Mouse (Mus musculus): Measurements from ENCODE around the gene Cxcr2. TPM values are rescaled to one million over a fixed set of nuclear protein-coding genes. Genes with fewer than 3 reads are reported as not detected.

Gene Cxcr2
- polyA plus RNA-seq, 1 experiment from 2014 or later, result 0.20 TPM

GRCm38 (mm10) chr1:74196621-74197419 lies 43.0 kb downstream of the Cxcr2 start:
- DNase-seq (ENCODE audit: low spot score), result no peak

DNA sequence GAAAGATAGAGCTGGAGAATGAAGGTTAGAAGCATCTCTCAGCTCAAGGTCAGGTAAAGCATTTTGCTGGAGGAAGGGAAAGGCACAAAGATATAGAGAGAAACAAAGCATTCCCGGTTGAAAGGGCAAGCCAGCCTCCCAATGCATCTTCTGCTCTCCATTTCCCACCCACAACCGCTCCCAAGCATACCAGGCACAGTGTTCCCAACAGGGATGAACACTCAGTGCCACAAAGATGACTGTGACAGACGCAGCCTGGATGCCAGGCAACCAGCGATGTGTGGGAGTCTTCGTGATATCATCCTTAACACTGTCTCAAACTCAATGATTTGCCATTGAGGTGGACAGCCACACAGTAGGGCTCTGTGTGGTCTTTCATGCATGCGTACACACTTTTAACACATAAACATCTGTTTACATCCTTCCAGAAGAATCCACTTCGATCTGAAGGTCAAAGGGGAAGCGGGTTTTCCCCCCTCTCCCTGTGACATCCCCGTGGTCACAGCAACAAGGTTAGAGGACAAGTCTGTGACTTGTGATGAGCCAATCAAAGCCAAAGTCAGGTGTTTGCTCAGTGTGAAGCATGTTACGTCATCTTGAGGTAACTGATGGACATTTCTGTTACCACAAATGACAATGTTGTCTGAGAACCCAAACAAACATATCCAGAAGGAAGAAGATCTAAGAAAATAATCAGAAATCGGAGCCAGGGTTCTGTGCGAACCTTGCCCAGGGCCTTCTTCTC lies 44.1 kb downstream of the Cxcr2 start:
- DNase-seq (ENCODE audit: low spot score), result no peak

DNA sequence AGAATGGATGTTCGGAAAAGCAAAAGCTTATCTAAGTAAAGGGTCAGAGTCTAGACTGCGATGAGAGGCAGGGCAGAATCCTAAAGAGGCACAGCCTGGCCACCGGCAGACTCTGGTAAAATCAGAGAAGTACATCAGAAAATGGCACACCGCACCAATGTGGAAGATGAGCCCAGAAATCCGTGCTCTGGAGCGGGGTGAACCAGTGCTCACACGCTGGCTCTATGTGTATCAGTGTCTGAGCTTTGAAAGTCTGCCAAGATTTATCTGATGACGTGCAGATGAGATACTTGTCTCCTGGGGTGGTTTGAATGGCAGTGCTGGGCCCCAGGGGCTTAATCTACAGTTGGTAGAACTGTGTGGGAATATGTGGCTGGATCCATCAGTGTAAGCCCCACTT lies 45.3 kb downstream of the Cxcr2 start:
- no peak for DNase-seq (ENCODE audit: low spot score)

- no peak for DNase-seq (ENCODE audit: low spot score)
These were observed 47.5 kb downstream of the Cxcr2 start for GRCm38 (mm10) chr1:74201048-74201844.

DNA sequence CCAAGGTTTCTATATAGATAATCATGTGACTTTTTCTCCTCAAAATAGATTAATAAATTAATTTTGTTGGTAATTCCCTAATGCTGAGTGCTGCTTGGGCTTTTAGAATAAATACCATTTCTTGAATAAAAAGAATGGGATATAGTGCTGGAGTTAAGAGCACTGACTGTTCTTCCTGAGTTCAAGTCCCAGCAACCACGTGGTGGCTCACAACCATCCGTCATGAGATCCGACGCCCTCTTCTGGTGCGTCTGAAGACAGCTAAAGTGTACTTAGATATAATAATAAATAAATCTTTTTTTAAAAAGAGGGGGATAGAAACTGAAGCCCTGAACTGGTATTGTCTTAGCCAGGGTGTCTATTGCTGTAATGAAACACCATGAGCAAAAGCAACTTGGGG lies 49.7 kb downstream of the Cxcr2 start:
- no peak for DNase-seq (ENCODE audit: low spot score)

DNA sequence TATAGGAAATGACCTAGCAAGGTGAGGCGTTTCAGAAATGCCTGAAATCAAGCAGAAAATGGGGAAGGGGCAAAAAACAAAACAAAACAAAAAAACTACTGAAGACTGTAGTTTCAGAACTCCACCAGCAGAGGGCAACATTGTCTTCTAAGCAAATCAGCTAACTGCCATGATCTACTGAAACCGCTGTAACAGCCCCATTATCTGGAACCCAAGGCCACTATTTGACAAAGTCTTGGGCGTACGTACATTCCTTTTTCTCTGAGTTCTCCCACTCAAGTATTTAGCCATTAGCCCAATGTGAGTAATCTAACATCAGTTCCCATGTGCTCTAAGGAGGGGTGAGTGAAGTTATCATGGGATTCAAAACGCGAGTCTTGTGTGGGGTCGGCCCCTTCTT lies 52.1 kb downstream of the Cxcr2 start:
- peak; percentile 66 for DNase-seq (ENCODE audit: low spot score)

- DNase-seq (ENCODE audit: low spot score), result no peak
These were observed 52.9 kb downstream of the Cxcr2 start for GRCm38 (mm10) chr1:74206642-74207041.

DNA sequence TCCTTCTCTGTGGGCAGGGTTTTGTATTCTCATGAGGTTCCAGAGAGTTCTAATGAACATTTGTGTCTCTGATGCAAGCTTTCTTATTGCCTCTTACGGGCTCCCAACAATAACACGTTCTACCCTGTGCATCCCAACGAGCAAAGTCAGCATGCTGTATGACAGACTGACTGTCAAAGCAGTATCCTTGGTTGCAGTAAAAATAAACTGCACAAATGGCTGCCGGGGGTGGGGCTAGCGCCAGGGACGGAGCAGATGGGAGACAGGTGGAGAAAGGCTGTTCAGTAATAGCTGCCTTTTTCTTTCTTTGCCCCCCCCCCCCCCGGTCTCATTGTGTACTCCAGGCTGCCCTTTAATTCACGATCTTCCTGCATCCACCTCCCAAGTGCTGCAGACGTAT lies 54.1 kb downstream of the Cxcr2 start:
- DNase-seq (ENCODE audit: low spot score), result no peak

GRCm38 (mm10) chr1:74208941-74209340 lies 55.2 kb downstream of the Cxcr2 start:
- DNase-seq (ENCODE audit: low spot score), result no peak

MicroRNA genes within 50 kb of the gene (microRNA counts, 519-probe panel; counts per million panel counts)
- 473 counts per million, percentile 71 among the panel's probes with 10 or more counts for microRNA mmu-miR-1928

Small RNA genes within 50 kb of the gene (microRNA-seq; reads per million reads assigned to microRNA genes)
- gene Mir1928 (ENCODE audit: borderline number of aligned reads), result not detected

Other genes starting within 250 kb of the Cxcr2 start
- gene Tns1, start 29.5 kb upstream of the Cxcr2 start, polyA plus RNA-seq (2015; fragmentation: Nextera tagmentation; extraction: Ambion mirVana), result 12.6 and 13.0 TPM in 2 replicates
- gene Rufy4, start 28.4 kb upstream of the Cxcr2 start, polyA plus RNA-seq (2015; fragmentation: Nextera tagmentation; extraction: Ambion mirVana), result 0.08 and 0.15 TPM in 2 replicates
- gene Cxcr1, start 40.6 kb downstream of the Cxcr2 start, polyA plus RNA-seq (2015; fragmentation: Nextera tagmentation; extraction: Ambion mirVana), result not detected in 2 replicates
- gene Arpc2, start 82.1 kb downstream of the Cxcr2 start, polyA plus RNA-seq (2015; fragmentation: Nextera tagmentation; extraction: Ambion mirVana), result 648 and 659 TPM in 2 replicates
- gene Gpbar1, start 124.6 kb downstream of the Cxcr2 start, polyA plus RNA-seq (2015; fragmentation: Nextera tagmentation; extraction: Ambion mirVana), result 0.35 and 0.92 TPM in 2 replicates
- 195 and 200 TPM in 2 replicates for gene Aamp, start 130.7 kb downstream of the Cxcr2 start, polyA plus RNA-seq (2015; fragmentation: Nextera tagmentation; extraction: Ambion mirVana)
- 84.9 and 93.3 TPM in 2 replicates for gene Pnkd, start 130.9 kb downstream of the Cxcr2 start, polyA plus RNA-seq (2015; fragmentation: Nextera tagmentation; extraction: Ambion mirVana)
- gene Tmbim1, start 151.6 kb downstream of the Cxcr2 start, polyA plus RNA-seq (2015; fragmentation: Nextera tagmentation; extraction: Ambion mirVana), result 10.9 and 12.2 TPM in 2 replicates
- 0.20 and 0.33 TPM in 2 replicates for gene Catip, start 208.1 kb downstream of the Cxcr2 start, polyA plus RNA-seq (2015; fragmentation: Nextera tagmentation; extraction: Ambion mirVana)
- 5.6 and 6.1 TPM in 2 replicates for gene Slc11a1, start 221.2 kb downstream of the Cxcr2 start, polyA plus RNA-seq (2015; fragmentation: Nextera tagmentation; extraction: Ambion mirVana)
- 55.5 and 56.1 TPM in 2 replicates for gene Ctdsp1, start 237.5 kb downstream of the Cxcr2 start, polyA plus RNA-seq (2015; fragmentation: Nextera tagmentation; extraction: Ambion mirVana)